Mouse (Mus musculus) B cell, adult (primary cell): ENCODE measurements around the gene Pate2. TPM values are rescaled to one million over a fixed set of nuclear protein-coding genes. Genes with fewer than 3 reads are reported as not detected.

Experiments
- total RNA-seq: library from RNA; stranded (reverse); gene quantifications from 4 replicates; pipeline ENCODE4 v1.2.4, GENCODE M21; 2023; ENCODE audit not compliant: inconsistent age

Pate2 gene
- not detected in 4 replicates for total RNA-seq

GRCm38 (mm10) chr9:35569571-35570534 lies at the start of gene Pate2, which contains the start of gene Hyls1:
Pate2 (plus strand) TSS chr9:35570284.
Hyls1 (minus strand) TSS chr9:35570398.

GRCm38 (mm10) chr9:35558257-35559008 lies 11.7 kb upstream of the Pate2 start, which contains the start of the genes Ddx25 and Pus3:
Ddx25 (minus strand) TSS chr9:35558528.
Pus3 (plus strand) TSS chr9:35558595.

GRCm38 (mm10) chr9:35611841-35612240 lies 41.8 kb downstream of the Pate2 start, which contains the start of gene Pate4:
Pate4 (minus strand) TSS chr9:35611941.

GRCm38 (mm10) chr9:35648102-35648501 lies 78.0 kb downstream of the Pate2 start, which contains the start of gene Pate3:
Pate3 (minus strand) TSS chr9:35648202.

GRCm38 (mm10) chr9:35687013-35687412 lies 116.9 kb downstream of the Pate2 start, which contains the start of gene Pate1:
Pate1 (minus strand) TSS chr9:35687390.

Other genes starting within 250 kb of the Pate2 start
- gene Cdon, start 149.2 kb upstream of the Pate2 start, total RNA-seq, result 6.0 to 9.6 TPM (median 7.2 TPM) in 4 replicates
- gene Gm1113, start 52.0 kb upstream of the Pate2 start, total RNA-seq, result not detected in 4 replicates
- 1.7 to 2.2 TPM (median 2.1 TPM) in 4 replicates for gene Ddx25, start 11.8 kb upstream of the Pate2 start, total RNA-seq
- 23.6 to 26.1 TPM (median 25.5 TPM) in 4 replicates for gene Pus3, start 11.7 kb upstream of the Pate2 start, total RNA-seq
- 14.7 to 15.8 TPM (median 15.5 TPM) in 4 replicates for gene Hyls1, start 114 bp downstream of the Pate2 start, total RNA-seq
- not detected in 4 replicates for gene Pate4, start 41.7 kb downstream of the Pate2 start, total RNA-seq
- gene Pate3, start 77.9 kb downstream of the Pate2 start, total RNA-seq, result not detected in 4 replicates
- not detected in 4 replicates for gene Pate1, start 117.1 kb downstream of the Pate2 start, total RNA-seq
- gene Gm17677, start 170.8 kb downstream of the Pate2 start, total RNA-seq, result not detected in 4 replicates
- gene Gm17727, start 207.8 kb downstream of the Pate2 start, total RNA-seq, result not detected in 4 replicates
- not detected in 4 replicates for gene Gm27235, start 219.8 kb downstream of the Pate2 start, total RNA-seq
- gene D730048I06Rik, start 219.8 kb downstream of the Pate2 start, total RNA-seq, result not detected in 4 replicates